ENCODE assay signal across 8 mouse cellular contexts in the genomic region with DNA sequence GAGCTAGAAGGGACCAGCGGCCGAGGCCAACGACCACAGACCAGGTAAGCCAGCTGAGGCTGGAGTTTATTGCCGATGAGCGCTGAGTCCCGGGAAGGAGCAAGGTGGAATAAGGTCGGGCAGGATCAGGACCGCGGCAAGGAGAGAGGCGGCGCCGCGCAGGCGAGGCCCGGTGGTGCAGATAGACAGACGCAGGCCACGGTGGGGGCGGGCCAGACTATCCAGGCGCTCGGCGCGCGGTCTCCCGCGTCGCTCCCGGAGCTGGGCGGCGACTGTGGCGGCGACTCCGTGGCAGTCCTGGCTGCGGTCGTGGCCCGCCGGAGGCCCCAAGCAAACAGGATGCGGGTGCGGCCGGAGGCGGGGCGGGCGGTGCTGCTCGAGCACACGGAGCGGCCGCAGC. TPM values are rescaled to one million over a fixed set of nuclear protein-coding genes. Genes with fewer than 3 reads are reported as not detected.
DNase-seq lines count a peak whose midpoint lies in the region; ATAC-seq and TF ChIP-seq lines count a peak whose summit lies in the region.

No protein-coding gene starts in this region.

- H3K9ac ChIP-seq in MEL (ENCODE audit: control insufficient read depth, low read depth, low read length, poor library complexity, severe bottlenecking): peak overlapping the region; percentile 71
- H3K9ac ChIP-seq in forebrain, embryonic 15.5 days (replicated peaks): peak overlapping the region; percentile 68
- peak overlapping the region; percentile 84 for H3K9ac ChIP-seq in lung, embryonic 15.5 days

- TF ChIP-seq CTCF in MEL (IDR thresholded peaks at IDR 0.05 in 2 of 3, conservative IDR thresholded peaks at IDR 0.05 in 1 of 3; ENCODE audit: control insufficient read depth in 1 of 3, insufficient read depth in 1 of 3, low read depth in 2 of 3, low read length in 3 of 3, poor library complexity in 1 of 3, severe bottlenecking in 1 of 3): no peak

- peak; percentile 78 for DNase-seq in MEL (ENCODE audit: low read depth, low spot score)
- peak; percentile 81 for DNase-seq in cerebellum, adult 11-12 months
- DNase-seq in hindbrain, embryonic 10.5 days (ENCODE audit: low spot score): peak; percentile 67
- DNase-seq in layer of hippocampus, adult 9-11 months: peak; percentile 74
- DNase-seq in ovary, adult 18-20 months (ENCODE audit: low spot score): peak; percentile 60
- peak; percentile 64 for DNase-seq in thymus, postnatal 0 days (ENCODE audit: low spot score)

- H3K36me3 ChIP-seq in MEL (ENCODE audit: control insufficient read depth in 1 of 2, insufficient read depth in 2 of 2, low read length in 2 of 2): peaks cover 0 to 13% of the 10 kb centered on the region in 2 experiments; a peak in 2 of 4 replicates
- peaks cover 24% of the 10 kb centered on the region; the same call in 1 of the 2 replicates for H3K36me3 ChIP-seq in forebrain, embryonic 15.5 days
- H3K36me3 ChIP-seq in hindbrain, embryonic 10.5 days: peaks cover 28% of the 10 kb centered on the region
- peaks cover 27% of the 10 kb centered on the region for H3K36me3 ChIP-seq in lung, embryonic 15.5 days

- no peak for TF ChIP-seq EP300 in MEL (IDR thresholded peaks at IDR 0.05; ENCODE audit: low read depth in 1 of 2, low read length in 2 of 2)

- WGBS in forebrain, embryonic 15.5 days: under 1% methylated on average over 42 of the region's 46 CpGs
- WGBS in hindbrain, embryonic 10.5 days: under 1% methylated on average over 46 of the region's 46 CpGs
- under 1% methylated on average over 32 of the region's 46 CpGs for WGBS in lung, embryonic 15.5 days

- TF ChIP-seq POLR2A in MEL (IDR thresholded peaks at IDR 0.05; ENCODE audit: control insufficient read depth in 1 of 2, insufficient read depth in 1 of 2, low read depth in 1 of 2, low read length in 2 of 2, poor library complexity in 1 of 2): 0 out of 4 replicates have a peak, but pooled peaks of 1 of the 2 experiments have one; percentile 1

- H3K4me3 ChIP-seq in MEL (ENCODE audit: control insufficient read depth in 1 of 2, insufficient read depth in 1 of 2, low read depth in 2 of 2, low read length in 2 of 2): peak overlapping the region; percentile 56 to 76
- peak overlapping the region; percentile 67 for H3K4me3 ChIP-seq in forebrain, embryonic 15.5 days
- peak overlapping the region; percentile 64 for H3K4me3 ChIP-seq in hindbrain, embryonic 10.5 days
- H3K4me3 ChIP-seq in lung, embryonic 15.5 days: peak overlapping the region; percentile 83

- peak overlapping the region; percentile 75 for H3K4me2 ChIP-seq in forebrain, embryonic 15.5 days (replicated peaks)
- peak overlapping the region; percentile 95 for H3K4me2 ChIP-seq in lung, embryonic 15.5 days

- peaks cover 35% of the 10 kb centered on the region for H3K79me2 ChIP-seq in MEL (ENCODE audit: control insufficient read depth, insufficient read depth, low read length, poor library complexity)

- peak; percentile 77 for ATAC-seq in forebrain, embryonic 15.5 days (replicated peaks)
- ATAC-seq in lung, embryonic 15.5 days (ENCODE audit: borderline replicate concordance, extremely low read depth, low FRiP score, low TSS enrichment): peak; percentile 78

- no peak for TF ChIP-seq RAD21 in MEL (IDR thresholded peaks at IDR 0.05; ENCODE audit: low read depth, low read length)

- no peaks in the 10 kb centered on the region for H3K27me3 ChIP-seq in MEL (ENCODE audit: control insufficient read depth in 1 of 2, insufficient read depth in 2 of 2, low read length in 2 of 2)
- H3K27me3 ChIP-seq in forebrain, embryonic 15.5 days: no peaks in the 10 kb centered on the region
- H3K27me3 ChIP-seq in hindbrain, embryonic 10.5 days (ENCODE audit: insufficient read depth, poor library complexity, severe bottlenecking): peaks cover 28% of the 10 kb centered on the region
- H3K27me3 ChIP-seq in lung, embryonic 15.5 days: no peaks in the 10 kb centered on the region

- peak overlapping the region; percentile 59 for H3K27ac ChIP-seq in MEL (ENCODE audit: control insufficient read depth, low read depth, low read length)
- H3K27ac ChIP-seq in forebrain, embryonic 15.5 days (replicated peaks): peak overlapping the region; percentile 91
- peak overlapping the region; percentile 88 for H3K27ac ChIP-seq in hindbrain, embryonic 10.5 days
- peak overlapping the region; percentile 94 for H3K27ac ChIP-seq in lung, embryonic 15.5 days

- no peaks in the 10 kb centered on the region for H3K9me3 ChIP-seq in MEL (replicated peaks; ENCODE audit: insufficient read depth, low read length)
- no peaks in the 10 kb centered on the region for H3K9me3 ChIP-seq in forebrain, embryonic 15.5 days
- H3K9me3 ChIP-seq in hindbrain, embryonic 10.5 days: no peaks in the 10 kb centered on the region
- H3K9me3 ChIP-seq in lung, embryonic 15.5 days: no peaks in the 10 kb centered on the region

- H3K4me1 ChIP-seq in MEL (ENCODE audit: control insufficient read depth in 1 of 2, insufficient read depth in 2 of 2, low read length in 2 of 2): peaks cover 3 to 23% of the 10 kb centered on the region in 2 experiments; a peak in 3 of 4 replicates
- peaks cover 24% of the 10 kb centered on the region for H3K4me1 ChIP-seq in forebrain, embryonic 15.5 days
- peaks cover 38% of the 10 kb centered on the region for H3K4me1 ChIP-seq in hindbrain, embryonic 10.5 days (replicated peaks)
- H3K4me1 ChIP-seq in lung, embryonic 15.5 days: peaks cover 27% of the 10 kb centered on the region

TF ChIP-seq in MEL, 35 proteins besides CTCF, POLR2A, EP300 and RAD21:
- TF ChIP-seq MYC (IDR thresholded peaks at IDR 0.05; ENCODE audit: low read depth, low read length): 0 out of 2 replicates have a peak, but pooled peaks have one; percentile 3
- TF ChIP-seq NRF1 (IDR thresholded peaks at IDR 0.05; ENCODE audit: insufficient read depth, low read depth, low read length, poor library complexity, severe bottlenecking): peak; percentile 47; the same call in 1 of the 2 replicates
- TF ChIP-seq TAL1 (IDR thresholded peaks at IDR 0.05; ENCODE audit: low read length): peak; percentile 44
- TF ChIP-seq SIN3A (IDR thresholded peaks at IDR 0.05; ENCODE audit: low read length): peak; percentile 47; the same call in 1 of the 2 replicates
- TF ChIP-seq NELFE (IDR thresholded peaks at IDR 0.05; ENCODE audit: low read depth, low read length): no peak; the same call in 1 of the 2 replicates

RNA-seq across cellular contexts. Expression of a gene that starts 0.7 kb away (rescaled TPM):
- 38.0 and 50.7 TPM in 2 replicates for total RNA-seq in MEL (2012; rRNA removed)
- 10 to 100 TPM in 1 of 2 experiments, not detected in 1; 87.6 TPM for polyA plus RNA-seq in MEL (2012; ENCODE audit: insufficient read depth in 1 of 2, insufficient read length in 2 of 2, low read depth in 1 of 2, low replicate concordance in 2 of 2, missing spikeins in 1 of 2)
- polyA plus RNA-seq in forebrain, embryonic 15.5 days (2015; fragmentation: Nextera tagmentation; extraction: Ambion mirVana): 27.0 and 27.5 TPM in 2 replicates
- 7.7 and 13.0 TPM in 2 replicates for polyA plus RNA-seq in hindbrain, embryonic 10.5 days (2016; fragmentation: Nextera tagmentation; extraction: Ambion mirVana)
- polyA plus RNA-seq in lung, embryonic 15.5 days (2015; fragmentation: Nextera tagmentation; extraction: Ambion mirVana): 14.7 and 16.4 TPM in 2 replicates
- 6.2 and 7.6 TPM in 2 replicates for polyA plus RNA-seq in thymus, postnatal 0 days (2015; fragmentation: Nextera tagmentation; extraction: Ambion mirVana)

RNA-seq across cellular contexts. Expression of a gene that starts 13.3 kb away (rescaled TPM):
- not detected in 2 replicates for total RNA-seq in MEL (2012; rRNA removed)
- not detected for polyA plus RNA-seq in MEL (2012; ENCODE audit: insufficient read depth in 1 of 2, insufficient read length in 2 of 2, low read depth in 1 of 2, low replicate concordance in 2 of 2, missing spikeins in 1 of 2)
- 1.1 and 1.3 TPM in 2 replicates for polyA plus RNA-seq in forebrain, embryonic 15.5 days (2015; fragmentation: Nextera tagmentation; extraction: Ambion mirVana)
- 0.96 and 0.97 TPM in 2 replicates for polyA plus RNA-seq in hindbrain, embryonic 10.5 days (2016; fragmentation: Nextera tagmentation; extraction: Ambion mirVana)
- polyA plus RNA-seq in lung, embryonic 15.5 days (2015; fragmentation: Nextera tagmentation; extraction: Ambion mirVana): 2.5 and 2.7 TPM in 2 replicates
- 1.1 and 1.2 TPM in 2 replicates for polyA plus RNA-seq in thymus, postnatal 0 days (2015; fragmentation: Nextera tagmentation; extraction: Ambion mirVana)

RNA-seq across cellular contexts. Expression of a gene that starts 13.9 kb away (rescaled TPM):
- total RNA-seq in MEL (2012; rRNA removed): 57.4 and 63.6 TPM in 2 replicates
- polyA plus RNA-seq in MEL (2012; ENCODE audit: insufficient read depth in 1 of 2, insufficient read length in 2 of 2, low read depth in 1 of 2, low replicate concordance in 2 of 2, missing spikeins in 1 of 2): 10 to 100 TPM in 1 of 2 experiments, not detected in 1; 97.1 TPM
- 31.1 and 35.5 TPM in 2 replicates for polyA plus RNA-seq in forebrain, embryonic 15.5 days (2015; fragmentation: Nextera tagmentation; extraction: Ambion mirVana)
- polyA plus RNA-seq in hindbrain, embryonic 10.5 days (2016; fragmentation: Nextera tagmentation; extraction: Ambion mirVana): 32.2 and 37.4 TPM in 2 replicates
- polyA plus RNA-seq in lung, embryonic 15.5 days (2015; fragmentation: Nextera tagmentation; extraction: Ambion mirVana): 22.4 and 23.0 TPM in 2 replicates
- polyA plus RNA-seq in thymus, postnatal 0 days (2015; fragmentation: Nextera tagmentation; extraction: Ambion mirVana): 15.9 and 21.9 TPM in 2 replicates

RNA-seq across cellular contexts. Expression of a gene that starts 28.7 kb away (rescaled TPM):
- 0.92 and 1.7 TPM in 2 replicates for total RNA-seq in MEL (2012; rRNA removed)
- polyA plus RNA-seq in MEL (2012; ENCODE audit: insufficient read depth in 1 of 2, insufficient read length in 2 of 2, low read depth in 1 of 2, low replicate concordance in 2 of 2, missing spikeins in 1 of 2): under 1 TPM in 1 of 2 experiments, not detected in 1; 0.49 TPM
- 0.06 TPM in 1 of 2 replicates, not detected in the other for polyA plus RNA-seq in forebrain, embryonic 15.5 days (2015; fragmentation: Nextera tagmentation; extraction: Ambion mirVana)
- 0.05 TPM in 1 of 2 replicates, not detected in the other for polyA plus RNA-seq in hindbrain, embryonic 10.5 days (2016; fragmentation: Nextera tagmentation; extraction: Ambion mirVana)
- 0.18 and 0.36 TPM in 2 replicates for polyA plus RNA-seq in lung, embryonic 15.5 days (2015; fragmentation: Nextera tagmentation; extraction: Ambion mirVana)
- 0.04 and 0.14 TPM in 2 replicates for polyA plus RNA-seq in thymus, postnatal 0 days (2015; fragmentation: Nextera tagmentation; extraction: Ambion mirVana)

RNA-seq across cellular contexts. Expression of a gene that starts 35.5 kb away (rescaled TPM):
- total RNA-seq in MEL (2012; rRNA removed): 2.9 and 4.4 TPM in 2 replicates
- 1 to 10 TPM in 1 of 2 experiments, not detected in 1; 9.3 TPM for polyA plus RNA-seq in MEL (2012; ENCODE audit: insufficient read depth in 1 of 2, insufficient read length in 2 of 2, low read depth in 1 of 2, low replicate concordance in 2 of 2, missing spikeins in 1 of 2)
- 16.7 and 18.5 TPM in 2 replicates for polyA plus RNA-seq in forebrain, embryonic 15.5 days (2015; fragmentation: Nextera tagmentation; extraction: Ambion mirVana)
- 17.6 and 19.1 TPM in 2 replicates for polyA plus RNA-seq in hindbrain, embryonic 10.5 days (2016; fragmentation: Nextera tagmentation; extraction: Ambion mirVana)
- 10.3 and 12.0 TPM in 2 replicates for polyA plus RNA-seq in lung, embryonic 15.5 days (2015; fragmentation: Nextera tagmentation; extraction: Ambion mirVana)
- 8.0 and 9.2 TPM in 2 replicates for polyA plus RNA-seq in thymus, postnatal 0 days (2015; fragmentation: Nextera tagmentation; extraction: Ambion mirVana)

Comparison
In these comparisons a context has a peak if more than half of its experiments do, and no peak if none do; other contexts are left out.
1. Peak in every context shown above with its lines: DNase-seq, ATAC-seq, H3K4me3 ChIP-seq and H3K27ac ChIP-seq.